Mouse (Mus musculus) gastrocnemius, adult 2 months (tissue): ENCODE results near the gene Efcab6. TPM values are rescaled to one million over a fixed set of nuclear protein-coding genes. Genes with fewer than 3 reads are reported as not detected.

Source experiments
- DNase-seq: peaks from one replicate; pipeline ENCODE4 v3.0.0; 2022
- H3K27ac ChIP-seq: fragments of 200-600 bp; 2 replicates; pipeline ENCODE4 v1.8.1; 2022; ENCODE audit warnings: mild to moderate bottlenecking
- H3K4me3 ChIP-seq: fragments of 200-600 bp; 2 replicates; pipeline ENCODE4 v1.8.1; 2022; ENCODE audit warnings: mild to moderate bottlenecking, moderate library complexity
- CTCF ChIP-seq: fragments of 200-600 bp; IDR thresholded peaks from 2 replicates; pipeline ENCODE4 v1.8.1; 2022; ENCODE audit warnings: antibody characterized with exemption, mild to moderate bottlenecking, moderate library complexity
- intact Hi-C: fragments of 180-260 bp; cut with DNase I; formaldehyde crosslinking; loops from one replicate; pipeline ENCODE4 v1.15.1; 2025
- total RNA-seq, 2 experiments: library from RNA; stranded (reverse); gene quantifications; 2 replicates each; pipeline ENCODE4 v1.2.3; 2021

Efcab6 gene
- total RNA-seq, 2 experiments from 2014 or later = 3.7 to 4.9 TPM

DNA sequence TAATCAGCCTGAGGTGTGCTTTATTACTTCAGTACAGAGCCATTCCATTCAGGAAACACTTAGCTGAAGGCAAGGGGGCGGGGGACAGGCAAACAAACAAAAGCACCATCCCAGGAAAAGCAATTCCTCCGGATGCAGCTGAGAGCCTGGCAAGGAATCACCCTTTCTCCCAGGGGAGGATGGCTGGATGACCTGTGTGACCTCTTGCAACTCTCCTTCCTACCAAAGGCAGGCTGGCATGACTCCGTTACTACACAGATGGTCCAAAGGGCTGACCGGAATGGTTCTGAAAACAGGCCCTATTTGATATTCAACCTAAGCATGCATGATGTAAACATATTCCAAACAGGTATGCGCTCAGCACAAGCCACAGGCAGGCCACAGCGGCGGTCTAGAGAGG lies 15.6 kb downstream of the Efcab6 start:
- Histone ChIP-seq H3K27ac (no peak overlapping the region), H3K4me3 (no peak overlapping the region)
- no peak for DNase-seq
- intact Hi-C loops = no loop called here
- no peak for TF ChIP-seq CTCF

- intact Hi-C loops = no loop called here
- no peak for DNase-seq
- TF ChIP-seq CTCF = no peak
- H3K27ac ChIP-seq = no peak overlapping the region
- H3K4me3 ChIP-seq = no peak overlapping the region
These were observed 19.6 kb downstream of the Efcab6 start for GRCm38 (mm10) chr15:84045562-84045961.

DNA sequence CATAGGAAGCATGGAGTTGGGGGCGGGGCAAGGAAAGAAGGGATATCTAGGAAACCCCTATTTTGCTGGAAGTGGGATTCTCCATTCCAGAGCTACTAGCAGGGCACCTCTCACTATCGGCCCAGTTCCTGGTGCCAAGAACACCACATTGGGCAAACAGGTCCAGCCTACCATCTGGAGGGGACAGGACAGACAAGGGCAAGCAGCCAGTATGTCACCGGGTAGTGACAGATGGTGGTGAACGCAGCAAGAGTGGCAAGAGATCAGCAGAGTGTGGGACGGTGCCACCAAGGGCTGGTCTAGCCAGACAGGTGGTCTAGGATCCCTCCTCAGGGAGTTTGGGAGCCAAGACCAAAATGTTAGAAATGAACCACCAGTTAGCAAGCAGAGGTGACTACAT lies 28.1 kb downstream of the Efcab6 start:
- intact Hi-C loops = no loop called here
- no peak for DNase-seq
- no peak overlapping the region for H3K27ac ChIP-seq
- TF ChIP-seq CTCF = no peak
- no peak overlapping the region for H3K4me3 ChIP-seq

GRCm38 (mm10) chr15:84025651-84026050 lies 39.5 kb downstream of the Efcab6 start:
- H3K27ac ChIP-seq = no peak overlapping the region
- H3K4me3 ChIP-seq = no peak overlapping the region
- no peak for TF ChIP-seq CTCF
- intact Hi-C loops = no loop called here
- DNase-seq = no peak

DNA sequence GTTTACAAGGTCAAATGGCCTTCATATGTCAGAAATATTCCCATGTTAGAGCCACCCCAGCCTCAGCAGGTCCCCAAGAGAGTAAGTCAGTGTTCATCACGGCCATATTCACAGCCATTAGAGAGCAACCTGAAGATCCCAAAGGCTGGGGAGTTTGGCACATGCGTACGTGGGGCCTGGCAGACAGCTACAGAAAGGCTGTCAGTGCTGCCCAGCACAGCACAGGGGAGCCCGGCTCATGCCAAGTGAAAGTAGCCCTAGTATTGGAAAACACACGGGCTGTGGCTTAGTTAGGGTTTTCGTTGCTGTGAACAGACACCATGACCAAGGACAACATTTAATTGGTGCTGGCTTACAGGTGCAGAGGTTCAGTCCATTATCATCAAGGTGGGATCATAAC lies 40.3 kb downstream of the Efcab6 start:
- DNase-seq = no peak
- Histone ChIP-seq H3K4me3 (no peak overlapping the region), H3K27ac (no peak overlapping the region)
- no peak for TF ChIP-seq CTCF
- intact Hi-C loops = no loop called here

GRCm38 (mm10) chr15:84009366-84010083 lies 55.7 kb downstream of the Efcab6 start:
- no peak for DNase-seq
- no peak overlapping the region for H3K27ac ChIP-seq
- TF ChIP-seq CTCF = peak; percentile 39
- intact Hi-C loops = no loop called here
- no peak overlapping the region for H3K4me3 ChIP-seq

- intact Hi-C loops = no loop called here
- no peak for TF ChIP-seq CTCF
- no peak overlapping the region for H3K27ac ChIP-seq
- H3K4me3 ChIP-seq = no peak overlapping the region
- DNase-seq = no peak
These were observed 60.9 kb downstream of the Efcab6 start for GRCm38 (mm10) chr15:84004306-84004705.

DNA sequence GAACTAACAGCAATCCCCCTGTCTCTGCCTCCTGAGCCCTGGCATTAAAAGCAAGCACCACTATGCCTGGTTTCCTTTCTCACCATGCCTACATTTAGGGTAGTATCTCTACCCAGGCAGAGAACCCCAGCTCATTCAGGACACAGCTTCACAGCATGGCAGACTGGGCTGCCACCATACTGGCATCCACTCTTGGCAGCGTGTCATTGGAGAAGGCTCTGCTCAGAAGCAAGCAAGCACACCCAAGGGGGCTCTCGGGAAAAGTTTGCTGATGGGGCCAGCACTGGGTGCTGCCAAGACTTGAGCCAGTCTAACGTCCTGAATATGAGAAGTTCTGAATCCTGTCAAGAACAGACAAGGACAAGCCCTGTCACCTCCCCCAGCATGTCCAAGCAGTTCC lies 66.1 kb downstream of the Efcab6 start:
- DNase-seq = no peak
- no peak overlapping the region for H3K27ac ChIP-seq
- no peak for TF ChIP-seq CTCF
- intact Hi-C loops = loop anchor here (5.0 kb wide), 1 partner anchor 52 kb away; no protein-coding TSS in a partner anchor
- H3K4me3 ChIP-seq = no peak overlapping the region

DNA sequence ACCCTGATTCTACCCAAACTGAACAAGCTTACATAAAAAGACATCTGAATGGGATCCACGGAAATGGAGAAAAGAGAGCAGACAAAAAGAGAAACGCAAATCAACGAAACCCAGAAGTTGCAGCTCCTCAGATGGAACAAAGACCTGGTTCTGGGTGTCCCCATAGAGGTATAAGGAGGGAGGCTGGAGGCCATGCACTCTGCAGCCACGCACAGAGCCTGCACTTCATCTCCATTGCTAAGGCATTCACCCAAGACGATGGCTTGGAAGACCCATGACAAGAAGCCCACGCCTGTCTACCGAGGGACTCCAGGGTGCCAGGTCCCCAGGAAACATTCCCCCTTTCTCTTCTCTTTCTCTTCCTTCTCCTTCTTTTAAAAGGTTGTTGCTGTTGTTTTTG lies 66.6 kb downstream of the Efcab6 start:
- intact Hi-C loops = loop anchor here (5.0 kb wide), 1 partner anchor 51 kb away; no protein-coding TSS in a partner anchor
- Histone ChIP-seq H3K4me3 (no peak overlapping the region), H3K27ac (no peak overlapping the region)
- no peak for TF ChIP-seq CTCF
- DNase-seq = no peak

DNA sequence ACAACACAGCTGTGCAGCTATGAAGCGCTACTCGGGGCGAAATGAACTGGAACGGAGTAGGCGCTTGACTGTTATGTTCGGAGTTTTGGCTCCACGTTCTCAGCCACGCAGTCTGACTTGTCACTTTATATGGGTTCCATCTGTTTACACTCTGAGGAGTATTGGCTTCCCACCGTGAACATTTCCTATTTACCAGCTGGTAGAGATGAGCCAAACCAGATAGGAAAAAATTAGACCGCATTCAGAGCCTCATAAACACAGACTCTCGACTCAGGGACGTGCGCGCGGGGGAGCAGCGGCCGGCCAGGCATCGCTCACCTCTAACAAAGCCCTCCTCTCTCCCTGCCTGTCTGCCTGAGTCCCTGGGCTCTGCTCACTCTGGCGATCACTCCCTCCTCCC lies 67.1 kb downstream of the Efcab6 start:
- H3K4me3 ChIP-seq = peak overlapping the region; percentile 48
- no peak for TF ChIP-seq CTCF
- DNase-seq = no peak
- intact Hi-C loops = loop anchor here (5.0 kb wide), 1 partner anchor 51 kb away; no protein-coding TSS in a partner anchor
- H3K27ac ChIP-seq = no peak overlapping the region

GRCm38 (mm10) chr15:83997550-83997949 lies 67.6 kb downstream of the Efcab6 start:
- Histone ChIP-seq H3K27ac (no peak overlapping the region), H3K4me3 (peak overlapping the region; percentile 48; the same call in 1 of the 2 replicates)
- peak; percentile 57 for TF ChIP-seq CTCF
- intact Hi-C loops = loop anchor here (2.0 to 5.0 kb wide), 2 partner anchors 50 to 141 kb away; no protein-coding TSS in a partner anchor
- DNase-seq = peak; percentile 44

GRCm38 (mm10) chr15:83996864-83997263 lies 68.3 kb downstream of the Efcab6 start:
- no peak for TF ChIP-seq CTCF
- no peak overlapping the region for H3K4me3 ChIP-seq
- no peak overlapping the region for H3K27ac ChIP-seq
- intact Hi-C loops = loop anchor here (2.0 to 5.0 kb wide), 2 partner anchors 50 to 140 kb away; no protein-coding TSS in a partner anchor
- DNase-seq = no peak

DNA sequence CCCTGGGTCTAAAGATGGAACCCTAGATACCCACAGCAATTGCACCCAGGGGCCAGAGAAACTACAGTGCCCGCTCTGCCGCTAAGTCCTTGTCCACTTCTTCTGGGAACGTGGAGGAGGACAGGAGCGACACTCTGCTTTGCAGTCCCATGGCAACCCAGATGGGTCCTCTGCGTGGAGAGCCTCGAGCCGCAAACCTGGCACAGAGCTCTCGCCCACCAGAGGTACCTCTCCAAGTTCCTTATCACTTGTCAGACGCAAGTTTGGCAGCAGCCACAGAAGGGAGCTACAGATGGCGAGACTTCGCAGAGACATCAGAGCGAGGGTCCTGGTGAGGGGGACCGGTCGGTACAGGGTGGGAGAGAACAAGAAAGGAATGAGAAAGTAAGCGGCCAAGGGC lies 73.0 kb downstream of the Efcab6 start:
- intact Hi-C loops = no loop called here
- Histone ChIP-seq H3K4me3 (no peak overlapping the region), H3K27ac (no peak overlapping the region)
- no peak for DNase-seq
- no peak for TF ChIP-seq CTCF

DNA sequence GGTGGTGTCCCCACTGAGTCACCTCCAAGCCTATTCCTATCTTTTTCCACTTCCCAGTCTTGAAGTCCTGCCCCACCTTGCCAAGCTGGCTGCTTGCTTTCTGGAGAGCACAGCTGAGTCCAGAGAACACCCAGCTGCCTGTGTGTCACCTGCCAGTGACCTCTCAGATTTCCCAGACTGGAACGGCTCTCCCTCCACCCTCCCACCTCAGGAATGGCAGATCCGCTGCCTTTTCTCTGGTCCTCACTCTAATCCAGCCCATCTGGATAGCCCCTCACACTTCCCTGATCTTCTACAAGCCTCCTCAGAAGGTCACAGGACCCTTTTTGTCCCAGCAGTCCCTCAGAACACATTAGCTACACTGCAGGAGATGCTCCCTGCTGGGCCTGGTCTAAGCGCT lies 73.7 kb downstream of the Efcab6 start:
- TF ChIP-seq CTCF = no peak
- intact Hi-C loops = no loop called here

More for the DNA sequence above, 73.7 kb downstream of the Efcab6 start:
- Histone ChIP-seq H3K27ac (no peak overlapping the region), H3K4me3 (no peak overlapping the region)
- peak; percentile 64 for DNase-seq
